ENCODE assay signal across 7 mouse cellular contexts in genomic region chr10:81571501-81571876, GRCm38 (mm10). TPM values are rescaled to one million over a fixed set of nuclear protein-coding genes. Genes with fewer than 3 reads are reported as not detected.
DNase-seq lines count a peak whose midpoint lies in the region; ATAC-seq and TF ChIP-seq lines count a peak whose summit lies in the region.

No protein-coding gene starts in this region.

- peak; percentile 82 for ATAC-seq in intestine, postnatal 0 days
- ATAC-seq in midbrain, embryonic 12.5 days (ENCODE audit: low FRiP score, low read depth): peak; percentile 86

- peak overlapping the region; percentile 93 for H3K4me2 ChIP-seq in intestine, postnatal 0 days (replicated peaks; ENCODE audit: low read depth)
- H3K4me2 ChIP-seq in midbrain, embryonic 12.5 days (replicated peaks): peak overlapping the region; percentile 64

- TF ChIP-seq POLR2A in small intestine, adult 2 months (IDR thresholded peaks at IDR 0.05; ENCODE audit: low read depth, low read length): no peak

- H3K27ac ChIP-seq in embryonic facial prominence, embryonic 10.5 days (replicated peaks): peak overlapping the region; percentile 80
- H3K27ac ChIP-seq in intestine, postnatal 0 days (ENCODE audit: low read depth, low read length): peak overlapping the region; percentile 54
- peak overlapping the region; percentile 77 for H3K27ac ChIP-seq in midbrain, embryonic 12.5 days (replicated peaks)
- H3K27ac ChIP-seq in small intestine, adult 2 months (ENCODE audit: insufficient read depth, low read depth, low read length): peak overlapping the region; percentile 36; the same call in 1 of the 2 replicates

- WGBS in embryonic facial prominence, embryonic 10.5 days: under 1% methylated on average over 18 of the region's 18 CpGs
- WGBS in intestine, postnatal 0 days: under 1% methylated on average over 18 of the region's 18 CpGs
- WGBS in midbrain, embryonic 12.5 days: 0% methylated on average over 18 of the region's 18 CpGs
- 1% methylated on average over 18 of the region's 18 CpGs for WGBS in small intestine, adult 2 months

- H3K27me3 ChIP-seq in embryonic facial prominence, embryonic 10.5 days (replicated peaks; ENCODE audit: low read depth, poor library complexity, severe bottlenecking): peaks cover 82% of the 10 kb centered on the region
- peaks cover 10% of the 10 kb centered on the region; the same call in 1 of the 2 replicates for H3K27me3 ChIP-seq in intestine, postnatal 0 days (replicated peaks; ENCODE audit: control insufficient read depth, insufficient read depth, low read length)
- H3K27me3 ChIP-seq in midbrain, embryonic 12.5 days: peaks cover 69% of the 10 kb centered on the region
- H3K27me3 ChIP-seq in small intestine, adult 2 months (ENCODE audit: control insufficient read depth, insufficient read depth, low read length): peaks cover 8% of the 10 kb centered on the region

- H3K4me1 ChIP-seq in embryonic facial prominence, embryonic 10.5 days: peaks cover 96% of the 10 kb centered on the region
- H3K4me1 ChIP-seq in intestine, postnatal 0 days (replicated peaks; ENCODE audit: control insufficient read depth, insufficient read depth, low read length): peaks cover 9% of the 10 kb centered on the region
- H3K4me1 ChIP-seq in midbrain, embryonic 12.5 days: peaks cover 78% of the 10 kb centered on the region
- H3K4me1 ChIP-seq in small intestine, adult 2 months (ENCODE audit: control insufficient read depth, insufficient read depth, insufficient read length, low read length): peaks cover 9% of the 10 kb centered on the region

- H3K9ac ChIP-seq in intestine, postnatal 0 days (ENCODE audit: low read depth, low read length): 0 out of 2 replicates have a peak overlapping the region, but pooled peaks have one; percentile 7
- no peak overlapping the region for H3K9ac ChIP-seq in midbrain, embryonic 12.5 days (replicated peaks)

- H3K9me3 ChIP-seq in embryonic facial prominence, embryonic 10.5 days: no peaks in the 10 kb centered on the region
- H3K9me3 ChIP-seq in intestine, postnatal 0 days (ENCODE audit: control insufficient read depth): no peaks in the 10 kb centered on the region
- no peaks in the 10 kb centered on the region for H3K9me3 ChIP-seq in midbrain, embryonic 12.5 days

- intact Hi-C loops in left cerebral cortex, postnatal 4 days (cut with DNase I): no loop called here

- DNase-seq in adrenal gland, postnatal 10 days: peak; percentile 99
- DNase-seq in embryonic facial prominence, embryonic 10.5 days (ENCODE audit: low spot score): peak; percentile 97
- peak; percentile 62 for DNase-seq in gonadal fat pad, adult 2 months (ENCODE audit: low read depth)
- DNase-seq in left cerebral cortex, postnatal 4 days: peak; percentile 99

- H3K36me3 ChIP-seq in embryonic facial prominence, embryonic 10.5 days (replicated peaks): peaks cover 11% of the 10 kb centered on the region
- peaks cover 5% of the 10 kb centered on the region for H3K36me3 ChIP-seq in intestine, postnatal 0 days (ENCODE audit: control insufficient read depth, insufficient read depth)
- 0 out of 2 replicates have a peak, but pooled peaks cover under 1% of the 10 kb centered on the region for H3K36me3 ChIP-seq in midbrain, embryonic 12.5 days
- no peaks in the 10 kb centered on the region for H3K36me3 ChIP-seq in small intestine, adult 2 months (ENCODE audit: control insufficient read depth, insufficient read depth, low read length)

- TF ChIP-seq CTCF in intestine, postnatal 0 days (IDR thresholded peaks at IDR 0.05; ENCODE audit: low read depth): no peak
- TF ChIP-seq CTCF in small intestine, adult 2 months (IDR thresholded peaks at IDR 0.05; ENCODE audit: extremely low read depth, insufficient read length, insufficient replicate concordance, low read depth, low read length): no peak

- peak overlapping the region; percentile 54 for H3K4me3 ChIP-seq in embryonic facial prominence, embryonic 10.5 days
- peak overlapping the region; percentile 50 for H3K4me3 ChIP-seq in intestine, postnatal 0 days (ENCODE audit: low read depth, low read length)
- H3K4me3 ChIP-seq in midbrain, embryonic 12.5 days: peak overlapping the region; percentile 36
- peak overlapping the region; percentile 67 for H3K4me3 ChIP-seq in small intestine, adult 2 months (ENCODE audit: low read depth, low read length)

RNA-seq across cellular contexts. Expression of gene Tle2, which starts 2.9 kb away (rescaled TPM):
- 10 to 100 TPM; 10.9 to 18.1 TPM for total RNA-seq in adrenal gland, postnatal 10 days (2021)
- polyA plus RNA-seq in embryonic facial prominence, embryonic 10.5 days (2016; fragmentation: Nextera tagmentation; extraction: Ambion mirVana): 14.0 and 17.1 TPM in 2 replicates
- 75.0 and 107 TPM in 2 replicates for polyA plus RNA-seq in gonadal fat pad, adult 2 months (2012; rRNA removed)
- polyA plus RNA-seq in intestine, postnatal 0 days (2015; fragmentation: Nextera tagmentation; extraction: Ambion mirVana): 3.0 and 5.2 TPM in 2 replicates
- total RNA-seq in left cerebral cortex, postnatal 4 days (2021): 10 to 100 TPM; 34.0 to 44.5 TPM
- polyA plus RNA-seq in midbrain, embryonic 12.5 days (2016; fragmentation: Nextera tagmentation; extraction: Ambion mirVana): 17.8 and 17.9 TPM in 2 replicates
- polyA plus RNA-seq in small intestine, adult 2 months (2012; rRNA removed): 17.8 and 20.4 TPM in 2 replicates

RNA-seq across cellular contexts. Expression of gene Aes, which starts 12.2 kb away (rescaled TPM):
- 100 to 1,000 TPM; 541 to 611 TPM for total RNA-seq in adrenal gland, postnatal 10 days (2021)
- polyA plus RNA-seq in embryonic facial prominence, embryonic 10.5 days (2016; fragmentation: Nextera tagmentation; extraction: Ambion mirVana): 266 and 347 TPM in 2 replicates
- polyA plus RNA-seq in gonadal fat pad, adult 2 months (2012; rRNA removed): 651 and 877 TPM in 2 replicates
- polyA plus RNA-seq in intestine, postnatal 0 days (2015; fragmentation: Nextera tagmentation; extraction: Ambion mirVana): 528 and 536 TPM in 2 replicates
- total RNA-seq in left cerebral cortex, postnatal 4 days (2021): 100 to 1,000 TPM; 474 to 479 TPM
- 524 and 532 TPM in 2 replicates for polyA plus RNA-seq in midbrain, embryonic 12.5 days (2016; fragmentation: Nextera tagmentation; extraction: Ambion mirVana)
- polyA plus RNA-seq in small intestine, adult 2 months (2012; rRNA removed): 1,054 and 3,003 TPM in 2 replicates

RNA-seq across cellular contexts. Expression of gene Gna11, which starts 26.5 kb away (rescaled TPM):
- total RNA-seq in adrenal gland, postnatal 10 days (2021): 10 to 100 TPM; 63.8 to 72.7 TPM
- polyA plus RNA-seq in embryonic facial prominence, embryonic 10.5 days (2016; fragmentation: Nextera tagmentation; extraction: Ambion mirVana): 79.0 and 80.4 TPM in 2 replicates
- 202 and 223 TPM in 2 replicates for polyA plus RNA-seq in gonadal fat pad, adult 2 months (2012; rRNA removed)
- polyA plus RNA-seq in intestine, postnatal 0 days (2015; fragmentation: Nextera tagmentation; extraction: Ambion mirVana): 188 and 195 TPM in 2 replicates
- 100 to 1,000 TPM; 116 to 117 TPM for total RNA-seq in left cerebral cortex, postnatal 4 days (2021)
- 70.9 and 72.6 TPM in 2 replicates for polyA plus RNA-seq in midbrain, embryonic 12.5 days (2016; fragmentation: Nextera tagmentation; extraction: Ambion mirVana)
- polyA plus RNA-seq in small intestine, adult 2 months (2012; rRNA removed): 318 and 828 TPM in 2 replicates

RNA-seq across cellular contexts. Expression of gene Tle6, which starts 29.4 kb away (rescaled TPM):
- 10 to 100 TPM in 1 of 2 experiments, 1 to 10 TPM in 1; 8.7 to 10.8 TPM for total RNA-seq in adrenal gland, postnatal 10 days (2021)
- 7.1 and 8.2 TPM in 2 replicates for polyA plus RNA-seq in embryonic facial prominence, embryonic 10.5 days (2016; fragmentation: Nextera tagmentation; extraction: Ambion mirVana)
- 14.2 and 31.0 TPM in 2 replicates for polyA plus RNA-seq in gonadal fat pad, adult 2 months (2012; rRNA removed)
- 3.9 and 4.2 TPM in 2 replicates for polyA plus RNA-seq in intestine, postnatal 0 days (2015; fragmentation: Nextera tagmentation; extraction: Ambion mirVana)
- 1 to 10 TPM; 2.2 to 3.2 TPM for total RNA-seq in left cerebral cortex, postnatal 4 days (2021)
- polyA plus RNA-seq in midbrain, embryonic 12.5 days (2016; fragmentation: Nextera tagmentation; extraction: Ambion mirVana): 2.9 and 5.1 TPM in 2 replicates
- polyA plus RNA-seq in small intestine, adult 2 months (2012; rRNA removed): 7.3 and 34.4 TPM in 2 replicates

RNA-seq across cellular contexts. Expression of gene BC025920, which starts 34.6 kb away (rescaled TPM):
- total RNA-seq in adrenal gland, postnatal 10 days (2021): 1 to 10 TPM; 1.1 to 1.8 TPM
- polyA plus RNA-seq in embryonic facial prominence, embryonic 10.5 days (2016; fragmentation: Nextera tagmentation; extraction: Ambion mirVana): 1.5 and 2.1 TPM in 2 replicates
- 1.2 and 1.7 TPM in 2 replicates for polyA plus RNA-seq in gonadal fat pad, adult 2 months (2012; rRNA removed)
- 0.18 and 0.20 TPM in 2 replicates for polyA plus RNA-seq in intestine, postnatal 0 days (2015; fragmentation: Nextera tagmentation; extraction: Ambion mirVana)
- 1 to 10 TPM; 2.5 to 2.7 TPM for total RNA-seq in left cerebral cortex, postnatal 4 days (2021)
- polyA plus RNA-seq in midbrain, embryonic 12.5 days (2016; fragmentation: Nextera tagmentation; extraction: Ambion mirVana): 2.5 and 2.6 TPM in 2 replicates
- 0.33 and 0.58 TPM in 2 replicates for polyA plus RNA-seq in small intestine, adult 2 months (2012; rRNA removed)

Comparison
In these comparisons a context has a peak if more than half of its experiments do, and no peak if none do; other contexts are left out.
1. Peak in every context shown above with its lines: DNase-seq, ATAC-seq, H3K4me3 ChIP-seq and H3K27ac ChIP-seq.